Mouse (Mus musculus): ENCODE data around the gene Pde6g. TPM values are rescaled to one million over a fixed set of nuclear protein-coding genes. Genes with fewer than 3 reads are reported as not detected.

The Pde6g gene
- polyA plus RNA-seq, 1 experiment from 2014 or later = not detected

DNA sequence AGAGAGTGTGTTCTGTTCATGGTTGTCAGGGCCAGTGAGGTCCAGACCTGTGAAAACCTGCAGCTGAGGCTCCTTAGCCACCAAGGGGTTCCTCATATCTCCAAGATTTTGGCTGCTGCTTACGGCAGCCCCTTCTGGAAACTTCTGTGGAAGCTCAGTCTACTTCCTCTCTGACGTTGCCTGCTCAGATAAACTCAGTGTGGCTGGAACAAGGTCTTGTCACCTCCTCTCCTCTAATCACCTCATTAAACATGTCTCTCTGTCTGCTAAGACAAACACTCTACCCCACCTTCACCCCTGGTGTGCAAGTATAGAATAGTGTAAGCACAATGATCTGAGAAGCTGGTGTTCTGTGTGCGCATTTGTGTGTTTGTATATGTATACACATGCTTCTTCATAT is 7.8 kb downstream of the Pde6g start:
- Histone ChIP-seq H3K4me2 (replicated peaks; ENCODE audit: low read depth, low read length) (no peak overlapping the region), H3K4me3 (ENCODE audit: low read depth, low read length) (no peak overlapping the region), H3K4me1 (ENCODE audit: control insufficient read depth, insufficient read depth, low read length) (no peaks in the 10 kb centered on the region), H3K9me3 (ENCODE audit: control insufficient read depth, low read depth, low read length) (no peaks in the 10 kb centered on the region), H3K9ac (replicated peaks; ENCODE audit: low read depth, low read length) (no peak overlapping the region), H3K27me3 (ENCODE audit: control insufficient read depth, insufficient read depth, low read length) (no peaks in the 10 kb centered on the region), H3K27ac (ENCODE audit: low read length) (no peak overlapping the region), H3K36me3 (ENCODE audit: control insufficient read depth, insufficient read depth, low read length) (no peaks in the 10 kb centered on the region)
- 61% methylated on average over 3 of the region's 3 CpGs for WGBS
- no peak for ATAC-seq (ENCODE audit: insufficient number of reproducible peaks, insufficient read depth, low FRiP score, low read depth)

DNA sequence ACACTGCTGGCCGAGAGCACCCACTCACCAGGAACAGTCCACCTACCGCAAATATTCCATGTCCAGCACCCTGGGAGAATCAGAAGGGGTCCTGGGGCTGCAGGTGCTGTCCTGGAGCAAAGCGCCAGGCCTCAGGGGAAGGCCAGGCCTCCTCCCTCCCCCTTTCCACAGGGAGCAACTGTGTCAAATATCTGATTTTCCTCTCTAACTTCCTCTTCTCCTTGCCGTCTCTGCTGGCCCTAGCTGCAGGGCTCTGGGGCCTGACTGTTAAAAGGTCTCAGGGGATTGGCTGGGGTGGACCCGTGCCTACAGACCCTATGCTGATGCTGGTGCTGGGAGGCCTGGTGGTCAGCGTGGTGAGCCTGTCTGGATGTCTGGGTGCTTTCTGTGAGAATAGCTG is 9.2 kb downstream of the Pde6g start:
- H3K4me2 ChIP-seq (replicated peaks; ENCODE audit: low read depth, low read length) = no peak overlapping the region
- H3K36me3 ChIP-seq (ENCODE audit: control insufficient read depth, insufficient read depth, low read length) = no peaks in the 10 kb centered on the region
- ATAC-seq (ENCODE audit: insufficient number of reproducible peaks, insufficient read depth, low FRiP score, low read depth) = no peak
- no peak overlapping the region for H3K9ac ChIP-seq (replicated peaks; ENCODE audit: low read depth, low read length)
- no peaks in the 10 kb centered on the region for H3K9me3 ChIP-seq (ENCODE audit: control insufficient read depth, low read depth, low read length)
- no peaks in the 10 kb centered on the region for H3K27me3 ChIP-seq (ENCODE audit: control insufficient read depth, insufficient read depth, low read length)
- WGBS = 65% methylated on average over 6 of the region's 6 CpGs
- no peak overlapping the region for H3K27ac ChIP-seq (ENCODE audit: low read length)
- H3K4me3 ChIP-seq (ENCODE audit: low read depth, low read length) = no peak overlapping the region
- no peaks in the 10 kb centered on the region for H3K4me1 ChIP-seq (ENCODE audit: control insufficient read depth, insufficient read depth, low read length)

- Histone ChIP-seq H3K27me3 (ENCODE audit: control insufficient read depth, insufficient read depth, low read length) (no peaks in the 10 kb centered on the region), H3K9ac (replicated peaks; ENCODE audit: low read depth, low read length) (no peak overlapping the region), H3K4me3 (ENCODE audit: low read depth, low read length) (no peak overlapping the region), H3K4me2 (replicated peaks; ENCODE audit: low read depth, low read length) (no peak overlapping the region), H3K9me3 (ENCODE audit: control insufficient read depth, low read depth, low read length) (no peaks in the 10 kb centered on the region), H3K36me3 (ENCODE audit: control insufficient read depth, insufficient read depth, low read length) (no peaks in the 10 kb centered on the region), H3K27ac (ENCODE audit: low read length) (no peak overlapping the region), H3K4me1 (ENCODE audit: control insufficient read depth, insufficient read depth, low read length) (no peaks in the 10 kb centered on the region)
- no peak for ATAC-seq (ENCODE audit: insufficient number of reproducible peaks, insufficient read depth, low FRiP score, low read depth)
- WGBS = 79% methylated on average over 3 of the region's 3 CpGs
Measured at GRCm38 (mm10) chr11:120442765-120443280, 10.5 kb downstream of the Pde6g start.

DNA sequence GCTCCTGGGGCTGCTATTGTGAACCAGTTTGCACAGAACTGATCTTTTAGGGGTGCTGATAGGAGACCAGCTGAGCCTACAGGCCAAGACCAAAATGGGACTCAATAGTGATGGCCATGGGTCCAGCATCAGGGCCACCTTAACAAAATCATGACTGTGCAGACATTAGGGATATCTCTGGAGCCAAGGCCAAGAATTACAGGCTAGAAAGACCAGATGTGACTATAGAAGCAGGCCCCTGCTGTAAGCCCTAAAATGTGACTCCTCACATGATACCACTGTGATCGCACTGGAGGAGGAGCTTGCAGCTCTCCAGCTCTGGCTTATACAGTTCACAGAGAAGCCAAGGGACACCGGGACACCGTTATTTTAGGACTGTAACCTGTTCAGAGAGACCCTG is 11.0 kb downstream of the Pde6g start, which contains the start of gene Tspan10:
Tspan10 (plus strand) TSS at position 301 of the 400 bp plus-strand sequence.
- Histone ChIP-seq H3K27me3 (ENCODE audit: control insufficient read depth, insufficient read depth, low read length) (no peaks in the 10 kb centered on the region), H3K9ac (replicated peaks; ENCODE audit: low read depth, low read length) (no peak within 1 kb of the TSS), H3K4me3 (ENCODE audit: low read depth, low read length) (no peak within 1 kb of the TSS), H3K36me3 (ENCODE audit: control insufficient read depth, insufficient read depth, low read length) (no peaks in the 10 kb centered on the region), H3K9me3 (ENCODE audit: control insufficient read depth, low read depth, low read length) (no peaks in the 10 kb centered on the region), H3K4me2 (replicated peaks; ENCODE audit: low read depth, low read length) (no peak within 1 kb of the TSS), H3K27ac (ENCODE audit: low read length) (no peak within 1 kb of the TSS), H3K4me1 (ENCODE audit: control insufficient read depth, insufficient read depth, low read length) (no peaks in the 10 kb centered on the region)
- WGBS = 84% methylated on average over 3 of the region's 3 CpGs
- ATAC-seq (ENCODE audit: insufficient number of reproducible peaks, insufficient read depth, low FRiP score, low read depth) = no peak

DNA sequence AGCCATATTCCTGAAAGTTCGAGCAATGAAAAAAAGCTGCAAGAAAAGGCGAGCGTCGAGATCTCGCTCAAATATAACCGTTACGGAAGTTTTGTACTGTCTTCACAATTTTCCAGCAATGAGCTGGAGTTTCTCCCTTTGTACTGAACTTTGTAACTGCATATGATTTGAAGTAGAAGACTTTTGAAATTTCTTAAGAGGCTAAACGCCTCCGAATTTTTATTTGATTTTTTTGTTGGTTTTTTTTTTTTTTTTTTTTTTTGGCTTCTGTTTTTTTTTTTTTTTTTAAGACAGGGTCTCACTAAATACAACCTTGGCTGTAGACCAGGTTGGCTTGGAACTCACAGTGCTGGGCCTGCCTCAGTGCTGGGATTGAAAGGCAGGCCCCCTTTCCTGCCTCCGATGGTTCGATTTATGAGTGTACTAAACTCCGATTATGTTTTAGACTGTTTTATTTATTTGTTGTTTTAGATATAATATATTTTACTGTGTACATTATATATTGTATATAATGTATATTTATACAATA is 15.4 kb downstream of the Pde6g start:
- Histone ChIP-seq H3K9me3 (ENCODE audit: control insufficient read depth, low read depth, low read length) (no peaks in the 10 kb centered on the region), H3K27me3 (ENCODE audit: control insufficient read depth, insufficient read depth, low read length) (no peaks in the 10 kb centered on the region), H3K4me2 (replicated peaks; ENCODE audit: low read depth, low read length) (peak overlapping the region; percentile 42), H3K4me3 (ENCODE audit: low read depth, low read length) (peak overlapping the region; percentile 95), H3K4me1 (ENCODE audit: control insufficient read depth, insufficient read depth, low read length) (peaks cover 7% of the 10 kb centered on the region; the same call in 1 of the 2 replicates), H3K36me3 (ENCODE audit: control insufficient read depth, insufficient read depth, low read length) (peaks cover 12% of the 10 kb centered on the region; the same call in 1 of the 2 replicates), H3K27ac (ENCODE audit: low read length) (no peak overlapping the region; the same call in 1 of the 2 replicates), H3K9ac (replicated peaks; ENCODE audit: low read depth, low read length) (peak overlapping the region; percentile 94)
- ATAC-seq (ENCODE audit: insufficient number of reproducible peaks, insufficient read depth, low FRiP score, low read depth) = no peak
- 24% methylated on average over 12 of the region's 12 CpGs for WGBS

GRCm38 (mm10) chr11:120437152-120437856 is 16.0 kb downstream of the Pde6g start, which contains the start of gene Nploc4:
Gene Nploc4, minus strand, starts transcription at chr11:120437708.
- under 1% methylated on average over 59 of the region's 77 CpGs for WGBS

GRCm38 (mm10) chr11:120426727-120427126 is 26.6 kb downstream of the Pde6g start:
- no peaks in the 10 kb centered on the region for H3K9me3 ChIP-seq (ENCODE audit: control insufficient read depth, low read depth, low read length)
- no peak overlapping the region for H3K4me3 ChIP-seq (ENCODE audit: low read depth, low read length)
- H3K9ac ChIP-seq (replicated peaks; ENCODE audit: low read depth, low read length) = no peak overlapping the region
- no peak overlapping the region for H3K27ac ChIP-seq (ENCODE audit: low read length)
- 82% methylated on average over 3 of the region's 3 CpGs for WGBS
- no peak overlapping the region for H3K4me2 ChIP-seq (replicated peaks; ENCODE audit: low read depth, low read length)
- no peak for ATAC-seq (ENCODE audit: insufficient number of reproducible peaks, insufficient read depth, low FRiP score, low read depth)
- H3K36me3 ChIP-seq (ENCODE audit: control insufficient read depth, insufficient read depth, low read length) = peaks cover 47% of the 10 kb centered on the region
- H3K27me3 ChIP-seq (ENCODE audit: control insufficient read depth, insufficient read depth, low read length) = no peaks in the 10 kb centered on the region
- no peaks in the 10 kb centered on the region for H3K4me1 ChIP-seq (ENCODE audit: control insufficient read depth, insufficient read depth, low read length)

More at GRCm38 (mm10) chr11:120437152-120437856, 16.0 kb downstream of the Pde6g start, which contains the start of gene Nploc4:
- ATAC-seq (ENCODE audit: insufficient number of reproducible peaks, insufficient read depth, low FRiP score, low read depth) = peak; percentile 88
- H3K9ac ChIP-seq (replicated peaks; ENCODE audit: low read depth, low read length) = peak within 1 kb of the TSS; percentile 94
- peaks cover 7% of the 10 kb centered on the region; the same call in 1 of the 2 replicates for H3K4me1 ChIP-seq (ENCODE audit: control insufficient read depth, insufficient read depth, low read length)
- peaks cover 18% of the 10 kb centered on the region for H3K36me3 ChIP-seq (ENCODE audit: control insufficient read depth, insufficient read depth, low read length)
- H3K27me3 ChIP-seq (ENCODE audit: control insufficient read depth, insufficient read depth, low read length) = no peaks in the 10 kb centered on the region
- peak within 1 kb of the TSS; percentile 83 for H3K4me2 ChIP-seq (replicated peaks; ENCODE audit: low read depth, low read length)
- H3K4me3 ChIP-seq (ENCODE audit: low read depth, low read length) = peak within 1 kb of the TSS; percentile 95
- H3K9me3 ChIP-seq (ENCODE audit: control insufficient read depth, low read depth, low read length) = no peaks in the 10 kb centered on the region
- no peak within 1 kb of the TSS; the same call in 1 of the 2 replicates for H3K27ac ChIP-seq (ENCODE audit: low read length)

DNA sequence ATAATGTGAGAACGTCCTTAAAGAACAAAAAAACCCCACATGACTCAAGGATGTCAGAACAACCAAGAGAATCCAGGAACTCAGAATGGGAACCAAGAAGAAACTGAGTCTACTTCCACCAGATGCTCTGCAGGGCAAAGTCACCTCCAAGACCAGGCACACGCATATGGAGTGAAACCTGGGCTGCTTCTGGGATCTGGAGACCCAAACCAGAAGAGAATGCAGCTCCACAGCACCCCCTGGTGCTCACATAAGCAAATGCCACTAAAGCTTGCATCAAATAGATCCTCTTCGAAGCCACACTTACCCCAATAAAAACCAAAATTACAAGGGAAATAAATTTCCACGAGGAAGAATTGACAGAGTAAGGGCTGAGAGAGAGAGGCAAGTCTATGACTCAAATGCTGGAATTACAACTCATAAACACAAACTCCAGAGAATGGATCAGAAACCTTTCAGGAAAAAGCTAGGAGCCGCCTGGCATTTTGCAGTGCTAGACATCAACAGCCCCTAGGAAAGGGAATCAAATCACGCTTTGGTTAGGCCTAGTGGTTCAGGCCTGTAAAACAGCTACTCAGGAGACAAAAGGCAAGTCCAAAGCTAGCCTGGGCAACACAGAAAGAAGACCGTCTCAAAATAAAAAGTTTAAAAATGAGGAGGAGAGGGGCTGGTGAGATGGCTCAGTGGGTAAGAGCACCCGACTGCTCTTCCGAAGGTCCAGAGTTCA is 29.6 kb downstream of the Pde6g start:
- Histone ChIP-seq H3K9ac (replicated peaks; ENCODE audit: low read depth, low read length) (no peak overlapping the region), H3K4me2 (replicated peaks; ENCODE audit: low read depth, low read length) (no peak overlapping the region), H3K9me3 (ENCODE audit: control insufficient read depth, low read depth, low read length) (no peaks in the 10 kb centered on the region), H3K27me3 (ENCODE audit: control insufficient read depth, insufficient read depth, low read length) (no peaks in the 10 kb centered on the region), H3K36me3 (ENCODE audit: control insufficient read depth, insufficient read depth, low read length) (peaks cover 54% of the 10 kb centered on the region), H3K4me3 (ENCODE audit: low read depth, low read length) (no peak overlapping the region), H3K27ac (ENCODE audit: low read length) (peak overlapping the region; percentile 16), H3K4me1 (ENCODE audit: control insufficient read depth, insufficient read depth, low read length) (no peaks in the 10 kb centered on the region)
- WGBS = 56% methylated on average over 9 of the region's 9 CpGs
- ATAC-seq (ENCODE audit: insufficient number of reproducible peaks, insufficient read depth, low FRiP score, low read depth) = peak; percentile 42; the same call in 1 of the 2 replicates
